Mouse (Mus musculus): ENCODE results near the gene Nlrc4.
"Not testable (repeated sequence)": the region's sequence is repeated elsewhere in the genome, so short reads cannot be mapped to it uniquely, and the experiment has no call there.

Gene Nlrc4

GRCm38 (mm10) chr17:74480361-74481069 is 21.6 kb upstream of the Nlrc4 start:
- peaks cover 24% of the 10 kb centered on the region for H3K4me1 ChIP-seq (replicated peaks; ENCODE audit: low read depth, low read length)
- TF ChIP-seq POU5F1 (IDR thresholded peaks at IDR 0.05; ENCODE audit: borderline replicate concordance, low read length) (no peak), NANOG (IDR thresholded peaks at IDR 0.05; ENCODE audit: borderline replicate concordance, low read length) (no peak), CTCF (conservative IDR thresholded peaks at IDR 0.05; ENCODE audit: low read length) (no peak)
- H3K9me3 ChIP-seq (ENCODE audit: low read length) = no peaks in the 10 kb centered on the region
- no peaks in the 10 kb centered on the region for H3K36me3 ChIP-seq (ENCODE audit: insufficient read depth, low read length)
- no peak overlapping the region for H3K4me3 ChIP-seq (replicated peaks; ENCODE audit: low read length)
- H3K27me3 ChIP-seq (ENCODE audit: insufficient read depth, low read length) = no peaks in the 10 kb centered on the region

GRCm38 (mm10) chr17:74470133-74470532 is 11.2 kb upstream of the Nlrc4 start:
- not testable (repeated sequence) for H3K4me3 ChIP-seq (replicated peaks; ENCODE audit: low read length); H3K36me3 ChIP-seq (ENCODE audit: insufficient read depth, low read length); H3K4me1 ChIP-seq (replicated peaks; ENCODE audit: low read depth, low read length); H3K27me3 ChIP-seq (ENCODE audit: insufficient read depth, low read length)
- H3K9me3 ChIP-seq (ENCODE audit: low read length) = peaks cover 14% of the 10 kb centered on the region

- not testable (repeated sequence) for H3K9me3 ChIP-seq (ENCODE audit: low read length); H3K4me3 ChIP-seq (replicated peaks; ENCODE audit: low read length); H3K27me3 ChIP-seq (ENCODE audit: insufficient read depth, low read length); H3K36me3 ChIP-seq (ENCODE audit: insufficient read depth, low read length); H3K4me1 ChIP-seq (replicated peaks; ENCODE audit: low read depth, low read length)
Observed at GRCm38 (mm10) chr17:74467981-74468380, 9.0 kb upstream of the Nlrc4 start.

- no peaks in the 10 kb centered on the region for H3K9me3 ChIP-seq (ENCODE audit: low read length)
- no peaks in the 10 kb centered on the region for H3K27me3 ChIP-seq (ENCODE audit: insufficient read depth, low read length)
- peaks cover 27% of the 10 kb centered on the region for H3K4me1 ChIP-seq (replicated peaks; ENCODE audit: low read depth, low read length)
- no peak overlapping the region for H3K4me3 ChIP-seq (replicated peaks; ENCODE audit: low read length)
- no peaks in the 10 kb centered on the region for H3K36me3 ChIP-seq (ENCODE audit: insufficient read depth, low read length)
- TF ChIP-seq CTCF (conservative IDR thresholded peaks at IDR 0.05; ENCODE audit: low read length) = no peak
- TF ChIP-seq POU5F1 (IDR thresholded peaks at IDR 0.05; ENCODE audit: borderline replicate concordance, low read length) = no peak
- no peak for TF ChIP-seq NANOG (IDR thresholded peaks at IDR 0.05; ENCODE audit: borderline replicate concordance, low read length)
Observed at GRCm38 (mm10) chr17:74463510-74463909, 4.6 kb upstream of the Nlrc4 start.

GRCm38 (mm10) chr17:74457972-74458677 is 817 bp downstream of the Nlrc4 start:
- H3K27me3 ChIP-seq (ENCODE audit: insufficient read depth, low read length) = no peaks in the 10 kb centered on the region
- no peak for TF ChIP-seq POU5F1 (IDR thresholded peaks at IDR 0.05; ENCODE audit: borderline replicate concordance, low read length)
- no peak for TF ChIP-seq CTCF (conservative IDR thresholded peaks at IDR 0.05; ENCODE audit: low read length)
- no peak for TF ChIP-seq NANOG (IDR thresholded peaks at IDR 0.05; ENCODE audit: borderline replicate concordance, low read length)
- H3K9me3 ChIP-seq (ENCODE audit: low read length) = no peaks in the 10 kb centered on the region
- no peaks in the 10 kb centered on the region for H3K36me3 ChIP-seq (ENCODE audit: insufficient read depth, low read length)
- peaks cover 48% of the 10 kb centered on the region for H3K4me1 ChIP-seq (replicated peaks; ENCODE audit: low read depth, low read length)
- H3K4me3 ChIP-seq (replicated peaks; ENCODE audit: low read length) = peak overlapping the region; percentile 32; the same call in 1 of the 2 replicates

GRCm38 (mm10) chr17:74456825-74457224 is 2.1 kb downstream of the Nlrc4 start:
- TF ChIP-seq NANOG (IDR thresholded peaks at IDR 0.05; ENCODE audit: borderline replicate concordance, low read length) = no peak
- TF ChIP-seq CTCF (conservative IDR thresholded peaks at IDR 0.05; ENCODE audit: low read length) = no peak
- TF ChIP-seq POU5F1 (IDR thresholded peaks at IDR 0.05; ENCODE audit: borderline replicate concordance, low read length) = no peak
- H3K4me1 ChIP-seq (replicated peaks; ENCODE audit: low read depth, low read length) = peaks cover 38% of the 10 kb centered on the region
- no peaks in the 10 kb centered on the region for H3K27me3 ChIP-seq (ENCODE audit: insufficient read depth, low read length)
- H3K9me3 ChIP-seq (ENCODE audit: low read length) = no peaks in the 10 kb centered on the region
- H3K4me3 ChIP-seq (replicated peaks; ENCODE audit: low read length) = no peak overlapping the region
- H3K36me3 ChIP-seq (ENCODE audit: insufficient read depth, low read length) = peaks cover 7% of the 10 kb centered on the region

GRCm38 (mm10) chr17:74455426-74455825 is 3.5 kb downstream of the Nlrc4 start:
- Histone ChIP-seq H3K36me3 (ENCODE audit: insufficient read depth, low read length) (peaks cover 11% of the 10 kb centered on the region), H3K4me1 (replicated peaks; ENCODE audit: low read depth, low read length) (peaks cover 38% of the 10 kb centered on the region), H3K27me3 (ENCODE audit: insufficient read depth, low read length) (no peaks in the 10 kb centered on the region), H3K9me3 (ENCODE audit: low read length) (no peaks in the 10 kb centered on the region), H3K4me3 (replicated peaks; ENCODE audit: low read length) (peak overlapping the region; percentile 11)
- TF ChIP-seq POU5F1 (IDR thresholded peaks at IDR 0.05; ENCODE audit: borderline replicate concordance, low read length) (no peak), NANOG (IDR thresholded peaks at IDR 0.05; ENCODE audit: borderline replicate concordance, low read length) (no peak), CTCF (conservative IDR thresholded peaks at IDR 0.05; ENCODE audit: low read length) (no peak)

- TF ChIP-seq CTCF (conservative IDR thresholded peaks at IDR 0.05; ENCODE audit: low read length) = no peak
- H3K4me1 ChIP-seq (replicated peaks; ENCODE audit: low read depth, low read length) = peaks cover 35% of the 10 kb centered on the region
- no peaks in the 10 kb centered on the region for H3K9me3 ChIP-seq (ENCODE audit: low read length)
- H3K36me3 ChIP-seq (ENCODE audit: insufficient read depth, low read length) = peaks cover 11% of the 10 kb centered on the region
- H3K27me3 ChIP-seq (ENCODE audit: insufficient read depth, low read length) = no peaks in the 10 kb centered on the region
- H3K4me3 ChIP-seq (replicated peaks; ENCODE audit: low read length) = no peak overlapping the region
Observed at GRCm38 (mm10) chr17:74454660-74455059, 4.3 kb downstream of the Nlrc4 start.

- H3K27me3 ChIP-seq (ENCODE audit: insufficient read depth, low read length) = no peaks in the 10 kb centered on the region
- H3K4me1 ChIP-seq (replicated peaks; ENCODE audit: low read depth, low read length) = peaks cover 38% of the 10 kb centered on the region
- no peaks in the 10 kb centered on the region for H3K9me3 ChIP-seq (ENCODE audit: low read length)
- peaks cover 11% of the 10 kb centered on the region for H3K36me3 ChIP-seq (ENCODE audit: insufficient read depth, low read length)
- no peak overlapping the region for H3K4me3 ChIP-seq (replicated peaks; ENCODE audit: low read length)
- no peak for TF ChIP-seq POU5F1 (IDR thresholded peaks at IDR 0.05; ENCODE audit: borderline replicate concordance, low read length)
- no peak for TF ChIP-seq NANOG (IDR thresholded peaks at IDR 0.05; ENCODE audit: borderline replicate concordance, low read length)
- no peak for TF ChIP-seq CTCF (conservative IDR thresholded peaks at IDR 0.05; ENCODE audit: low read length)
Observed at GRCm38 (mm10) chr17:74453928-74454327, 5.0 kb downstream of the Nlrc4 start.
